ENCODE assay signal across 8 mouse cellular contexts in genomic region chr6:90763959-90764591, GRCm38 (mm10).
DNase-seq lines count a peak whose midpoint lies in the region; ATAC-seq and TF ChIP-seq lines count a peak whose summit lies in the region.

No protein-coding gene starts in this region.

- H3K36me3 ChIP-seq in heart, embryonic 14.5 days (ENCODE audit: control insufficient read depth, insufficient read depth, low read length): no peaks in the 10 kb centered on the region
- no peaks in the 10 kb centered on the region for H3K36me3 ChIP-seq in kidney, embryonic 16.5 days (ENCODE audit: insufficient read depth, low read length)
- no peaks in the 10 kb centered on the region for H3K36me3 ChIP-seq in liver, embryonic 14.5 days (replicated peaks; ENCODE audit: control insufficient read depth, insufficient read depth, low read depth)

- no peaks in the 10 kb centered on the region for H3K9me3 ChIP-seq in heart, embryonic 14.5 days (ENCODE audit: control insufficient read depth, low read length)
- no peaks in the 10 kb centered on the region for H3K9me3 ChIP-seq in kidney, embryonic 16.5 days (ENCODE audit: low read length)
- no peaks in the 10 kb centered on the region for H3K9me3 ChIP-seq in liver, embryonic 14.5 days (ENCODE audit: control insufficient read depth, low read length)

- TF ChIP-seq EP300 in liver, embryonic 14.5 days (IDR thresholded peaks at IDR 0.05; ENCODE audit: low read depth): no peak

- no peak for TF ChIP-seq CTCF in embryonic fibroblast, embryonic 13.5 days (IDR thresholded peaks at IDR 0.05; ENCODE audit: borderline replicate concordance, insufficient read depth, low read length)
- TF ChIP-seq CTCF in liver, embryonic 14.5 days (IDR thresholded peaks at IDR 0.05; ENCODE audit: low read depth): no peak

- TF ChIP-seq POLR2A in embryonic fibroblast, embryonic 13.5 days (IDR thresholded peaks at IDR 0.05; ENCODE audit: low read depth, low read length): peak; percentile 49; the same call in 1 of the 2 replicates

- WGBS in heart, embryonic 14.5 days: 17% methylated on average over 18 of the region's 18 CpGs
- 21% methylated on average over 18 of the region's 18 CpGs for WGBS in kidney, embryonic 16.5 days
- 60% methylated on average over 18 of the region's 18 CpGs for WGBS in liver, embryonic 14.5 days (ENCODE audit: insufficient replicate concordance)

- peak; percentile 88 for ATAC-seq in heart, embryonic 14.5 days (ENCODE audit: insufficient number of reproducible peaks, insufficient read depth, low FRiP score, low read depth)
- ATAC-seq in kidney, embryonic 16.5 days (ENCODE audit: low FRiP score, low TSS enrichment): peak; percentile 92
- 0 out of 2 replicates have a peak, but pooled peaks have one; percentile 28 for ATAC-seq in liver, embryonic 14.5 days (ENCODE audit: insufficient read depth)
- ATAC-seq in neutrophil, adult 5-6 weeks (ENCODE audit: extremely low read depth, insufficient number of reproducible peaks, low FRiP score, poor library complexity, severe bottlenecking): peak; percentile 69

- H3K4me1 ChIP-seq in embryonic fibroblast, embryonic 13.5 days (ENCODE audit: control insufficient read depth, insufficient read depth, low read length): 0 out of 2 replicates have a peak, but pooled peaks cover 8% of the 10 kb centered on the region
- peaks cover 35% of the 10 kb centered on the region in 2 experiments for H3K4me1 ChIP-seq in heart, embryonic 14.5 days (ENCODE audit: control insufficient read depth in 2 of 2, insufficient read depth in 2 of 2, low read length in 2 of 2)
- H3K4me1 ChIP-seq in kidney, embryonic 16.5 days (ENCODE audit: insufficient read depth, low read length): peaks cover 21% of the 10 kb centered on the region
- H3K4me1 ChIP-seq in liver, embryonic 14.5 days (replicated peaks; ENCODE audit: control insufficient read depth in 2 of 2, insufficient read depth in 2 of 2, low read length in 1 of 2): peaks cover 0 to 2% of the 10 kb centered on the region in 2 experiments; a peak in 1 of 4 replicates

- H3K27me3 ChIP-seq in heart, embryonic 14.5 days (ENCODE audit: control insufficient read depth, insufficient read depth, low read length): no peaks in the 10 kb centered on the region
- H3K27me3 ChIP-seq in kidney, embryonic 16.5 days (ENCODE audit: insufficient read depth, low read length): no peaks in the 10 kb centered on the region
- no peaks in the 10 kb centered on the region for H3K27me3 ChIP-seq in liver, embryonic 14.5 days (ENCODE audit: control insufficient read depth, insufficient read depth, low read length)

- DNase-seq in A20 (ENCODE audit: low read depth, low spot score): peak; percentile 35
- peak; percentile 95 for DNase-seq in adrenal gland, postnatal 25 days
- DNase-seq in liver, embryonic 14.5 days (ENCODE audit: low read depth in 3 of 3, low spot score in 3 of 3): no peak
- DNase-seq in urinary bladder, postnatal 25 days (ENCODE audit: low spot score): peak; percentile 83

- peak overlapping the region; percentile 53 for H3K4me2 ChIP-seq in heart, embryonic 14.5 days (ENCODE audit: low read length)
- peak overlapping the region; percentile 11 for H3K4me2 ChIP-seq in kidney, embryonic 16.5 days (replicated peaks; ENCODE audit: low read depth, low read length)
- no peak overlapping the region for H3K4me2 ChIP-seq in liver, embryonic 14.5 days (ENCODE audit: low read depth)

- peak overlapping the region; percentile 43 for H3K27ac ChIP-seq in embryonic fibroblast, embryonic 13.5 days (ENCODE audit: insufficient read depth, low read length)
- H3K27ac ChIP-seq in heart, embryonic 14.5 days (replicated peaks in 1 of 2; ENCODE audit: control insufficient read depth in 1 of 2, insufficient read depth in 1 of 2, low read depth in 2 of 2, low read length in 2 of 2): peak overlapping the region; percentile 83 to 88
- H3K27ac ChIP-seq in kidney, embryonic 16.5 days (ENCODE audit: low read length): peak overlapping the region; percentile 19; the same call in 1 of the 2 replicates
- no peak overlapping the region for H3K27ac ChIP-seq in liver, embryonic 14.5 days

- peak overlapping the region; percentile 41 for H3K9ac ChIP-seq in heart, embryonic 14.5 days (ENCODE audit: low read length)
- no peak overlapping the region; the same call in 1 of the 2 replicates for H3K9ac ChIP-seq in kidney, embryonic 16.5 days (replicated peaks; ENCODE audit: low read length)
- no peak overlapping the region for H3K9ac ChIP-seq in liver, embryonic 14.5 days (replicated peaks)

- no peak overlapping the region for H3K4me3 ChIP-seq in embryonic fibroblast, embryonic 13.5 days (ENCODE audit: insufficient read depth, low read length)
- 0 out of 4 replicates have a peak overlapping the region, but pooled peaks of 1 of the 2 experiments have one; percentile 7 for H3K4me3 ChIP-seq in heart, embryonic 14.5 days (ENCODE audit: control insufficient read depth in 1 of 2, insufficient read depth in 1 of 2, low read depth in 1 of 2, low read length in 2 of 2)
- H3K4me3 ChIP-seq in kidney, embryonic 16.5 days (ENCODE audit: low read length): no peak overlapping the region
- H3K4me3 ChIP-seq in liver, embryonic 14.5 days (ENCODE audit: insufficient read depth in 1 of 2, low read depth in 2 of 2, low read length in 2 of 2): no peak overlapping the region

Comparison
In these comparisons a context has a peak if more than half of its experiments do, and no peak if none do; other contexts are left out.
1. DNase-seq: peak in A20 (single experiment), adrenal gland, postnatal 25 days (single experiment) and urinary bladder, postnatal 25 days (single experiment); none in liver, embryonic 14.5 days (0 of 3).
2. ATAC-seq: peak in every context shown above with its lines; median percentile 92 in kidney, embryonic 16.5 days; 88 in heart, embryonic 14.5 days; 69 in neutrophil, adult 5-6 weeks; 28 in liver, embryonic 14.5 days.